Mouse (Mus musculus): Measurements from ENCODE around the gene Pmepa1. TPM values are rescaled to one million over a fixed set of nuclear protein-coding genes. Genes with fewer than 3 reads are reported as not detected.

Gene Pmepa1
- total RNA-seq, 2 experiments from 2014 or later = 39.1 to 86.4 TPM

- no peak for DNase-seq (ENCODE audit: low spot score in 2 of 2)
These were observed 19.8 kb downstream of the Pmepa1 start for GRCm38 (mm10) chr2:173256552-173256949.

DNA sequence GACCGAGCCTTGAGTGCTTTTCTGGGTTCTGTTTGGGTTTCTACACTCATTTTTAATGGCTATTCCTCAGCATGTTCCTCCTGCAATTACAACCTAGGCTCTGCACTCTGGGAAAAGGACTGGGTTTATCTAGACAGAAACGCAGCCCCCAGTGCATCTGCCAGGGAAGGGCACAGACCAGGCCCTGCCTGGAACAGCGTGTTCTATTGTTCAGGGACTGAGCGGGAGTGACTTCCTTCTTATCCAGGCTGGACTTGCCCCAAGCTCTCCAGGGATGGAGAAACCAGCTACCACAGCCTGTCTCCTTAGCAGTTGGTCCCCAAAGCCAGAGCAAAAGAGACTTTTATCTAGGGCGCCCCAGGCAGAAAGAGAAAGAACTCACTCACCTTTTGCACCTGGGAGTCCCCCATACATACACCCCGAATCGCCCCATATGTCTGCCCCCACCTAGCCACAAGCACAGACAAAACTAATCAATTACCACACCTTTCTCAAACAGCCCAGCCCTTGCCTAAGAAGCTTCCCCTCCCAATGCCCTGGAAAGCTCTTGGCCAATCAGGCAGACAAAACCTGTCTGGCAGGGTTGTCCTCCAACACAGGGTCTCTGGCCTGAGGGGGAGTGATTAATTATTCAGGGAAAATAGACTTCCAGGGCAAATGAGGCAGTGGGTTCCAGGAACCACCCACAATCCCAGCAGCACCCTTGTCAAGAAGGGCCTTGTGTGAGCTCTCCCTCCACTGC is 20.4 kb downstream of the Pmepa1 start:
- no peak for DNase-seq (ENCODE audit: low spot score in 2 of 2)

DNA sequence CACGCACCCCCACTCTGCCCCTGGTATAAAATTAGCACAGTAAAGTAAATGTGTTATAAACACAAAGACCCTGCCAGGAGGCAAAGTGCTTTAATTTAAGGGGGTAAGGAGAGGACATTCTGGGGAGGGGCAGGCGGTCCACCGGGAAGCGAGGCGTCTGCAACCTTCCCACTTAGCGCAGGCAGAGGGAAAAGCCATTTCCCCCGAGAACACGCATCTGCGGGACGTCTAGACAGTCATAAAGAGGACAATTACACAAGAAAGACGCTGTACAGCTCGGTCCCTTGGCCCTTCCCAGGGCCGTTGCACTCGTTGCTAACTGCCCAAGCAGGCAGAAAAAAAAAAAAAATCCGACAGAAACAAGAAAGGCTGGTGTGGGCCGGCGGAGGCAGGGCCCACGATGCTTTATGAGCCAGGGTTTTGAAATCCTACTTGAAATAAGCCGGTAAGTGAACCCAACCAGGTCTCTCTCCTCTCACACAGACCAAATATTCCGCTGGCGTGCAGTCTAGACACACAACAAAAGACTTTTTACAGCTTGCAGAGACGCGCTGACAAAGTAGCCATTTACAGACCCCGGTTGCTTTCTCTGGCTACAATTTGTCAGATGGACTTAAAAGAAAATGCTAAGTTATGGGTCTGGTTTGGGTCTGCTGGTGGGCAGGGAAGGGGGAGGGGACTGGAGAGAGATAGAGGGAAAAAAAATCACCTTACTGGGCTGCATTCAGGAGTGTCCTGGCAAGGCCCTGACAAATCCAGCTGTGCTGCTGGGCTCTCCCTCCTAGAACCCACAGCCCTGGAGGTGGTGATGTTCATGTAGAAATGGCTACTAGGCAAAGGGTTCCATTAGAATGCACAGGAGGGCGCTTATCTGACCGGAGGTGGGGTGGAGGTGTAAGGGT is 22.3 kb downstream of the Pmepa1 start:
- no peak for DNase-seq (ENCODE audit: low spot score in 2 of 2)

- no peak for DNase-seq (ENCODE audit: low spot score in 2 of 2)
These were observed 24.7 kb downstream of the Pmepa1 start for GRCm38 (mm10) chr2:173251675-173252074.

- DNase-seq (ENCODE audit: low spot score in 2 of 2) = no peak
These were observed 25.2 kb downstream of the Pmepa1 start for GRCm38 (mm10) chr2:173251133-173251532.

DNA sequence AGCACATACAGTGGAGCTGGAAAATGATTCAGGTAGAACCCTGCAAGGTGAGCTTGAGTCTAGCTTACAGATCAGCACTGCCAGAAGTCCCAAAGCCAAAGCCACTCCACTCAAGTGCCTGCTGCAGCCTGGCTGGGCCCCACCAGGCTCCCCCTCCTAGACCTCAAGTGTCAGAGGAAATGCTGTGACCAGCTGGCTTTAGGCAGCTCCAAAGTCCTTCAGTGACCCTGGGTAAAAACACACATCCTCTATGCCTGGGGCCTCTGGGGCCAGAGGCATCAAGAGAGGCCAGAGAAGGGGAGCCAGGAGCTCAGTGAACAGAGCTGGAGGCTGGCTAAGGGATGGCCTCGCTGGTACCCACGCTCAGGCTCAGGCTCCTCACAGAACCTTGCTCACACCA is 25.9 kb downstream of the Pmepa1 start:
- no peak for DNase-seq (ENCODE audit: low spot score in 2 of 2)

- no peak for DNase-seq (ENCODE audit: low spot score in 2 of 2)
These were observed 26.4 kb downstream of the Pmepa1 start for GRCm38 (mm10) chr2:173249965-173250364.

- no peak for DNase-seq (ENCODE audit: low spot score in 2 of 2)
These were observed 26.9 kb downstream of the Pmepa1 start for GRCm38 (mm10) chr2:173249386-173249785.

DNA sequence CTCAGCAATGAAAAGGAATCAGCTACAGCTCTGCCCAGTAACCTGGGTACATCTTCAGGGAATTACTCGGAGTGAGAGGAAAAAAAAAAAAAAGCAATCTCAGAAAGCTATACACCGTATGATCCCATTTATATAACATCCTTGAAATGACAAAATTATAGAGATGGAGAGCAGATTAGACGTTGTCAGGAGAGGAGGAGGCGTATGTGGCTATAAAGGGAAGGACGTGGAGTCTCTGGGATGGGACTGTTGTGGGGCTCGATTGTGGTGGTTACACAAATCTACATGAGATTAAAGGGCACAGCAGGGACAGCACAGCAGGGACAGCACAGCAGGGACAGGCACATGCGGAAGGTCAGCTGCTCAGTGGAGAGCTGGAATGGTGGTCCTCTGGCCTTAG is 27.5 kb downstream of the Pmepa1 start:
- no peak for DNase-seq (ENCODE audit: low spot score in 2 of 2)

DNA sequence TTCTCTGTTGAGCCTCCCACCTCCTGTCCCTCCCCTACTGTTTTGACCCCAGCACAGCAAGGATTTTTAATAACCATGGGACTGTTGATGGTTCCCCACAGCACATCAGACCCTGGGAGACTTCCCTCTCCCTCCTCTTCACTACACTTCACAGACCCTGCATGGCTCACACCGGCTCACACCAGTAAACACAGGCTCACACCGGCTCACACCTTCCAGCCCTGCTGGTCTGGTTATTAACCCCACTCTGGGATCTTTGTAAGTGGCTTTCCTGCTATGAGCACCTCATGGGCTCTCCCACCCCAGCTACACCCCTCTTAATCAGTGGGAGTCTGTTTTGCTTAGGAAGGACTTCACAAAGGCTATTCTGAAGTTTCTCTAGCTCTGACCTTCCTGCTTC is 28.4 kb downstream of the Pmepa1 start:
- DNase-seq (ENCODE audit: low spot score in 2 of 2) = no peak

- DNase-seq (ENCODE audit: low spot score in 2 of 2) = no peak
These were observed 29.1 kb downstream of the Pmepa1 start for GRCm38 (mm10) chr2:173247197-173247596.

DNA sequence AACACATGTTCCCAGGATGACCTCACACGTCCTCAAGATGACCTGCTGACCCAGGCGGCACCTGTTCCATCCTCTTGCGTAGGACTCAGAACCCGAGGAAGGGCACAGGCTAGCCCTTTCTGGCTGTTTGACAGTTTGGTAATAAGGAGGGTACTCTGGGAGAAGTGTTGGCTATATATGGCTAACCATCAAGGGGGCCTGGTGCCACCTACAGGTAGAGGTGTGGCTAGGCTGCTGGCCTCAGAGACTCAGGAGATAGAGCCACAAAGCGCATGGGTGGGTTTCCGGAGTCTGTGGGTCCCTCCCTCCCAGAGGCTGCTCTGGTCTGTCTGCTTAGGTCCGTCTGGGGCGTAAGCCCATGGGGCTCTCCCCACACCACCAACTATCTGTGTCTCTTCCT is 29.6 kb downstream of the Pmepa1 start:
- DNase-seq (ENCODE audit: low spot score in 2 of 2) = no peak

DNA sequence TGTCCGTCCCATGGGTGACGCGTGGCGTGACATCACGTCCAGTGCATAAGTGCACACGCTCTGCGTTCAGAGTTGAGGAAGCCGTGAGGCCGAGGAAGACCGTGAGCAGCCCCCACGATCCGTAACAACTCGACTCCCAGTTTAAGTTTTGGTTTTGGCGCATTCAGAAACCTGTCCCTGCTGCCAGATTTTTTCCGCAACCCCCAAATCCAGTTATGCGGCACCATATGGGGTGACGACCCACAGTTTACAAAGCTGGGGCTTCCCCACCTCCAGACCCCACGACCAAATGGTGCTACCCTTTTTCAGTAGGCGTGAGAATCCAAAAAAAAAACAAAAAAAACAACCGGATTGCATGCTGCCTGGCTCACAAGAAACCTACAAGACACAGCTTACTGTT is 31.1 kb downstream of the Pmepa1 start:
- no peak for DNase-seq (ENCODE audit: low spot score in 2 of 2)

DNA sequence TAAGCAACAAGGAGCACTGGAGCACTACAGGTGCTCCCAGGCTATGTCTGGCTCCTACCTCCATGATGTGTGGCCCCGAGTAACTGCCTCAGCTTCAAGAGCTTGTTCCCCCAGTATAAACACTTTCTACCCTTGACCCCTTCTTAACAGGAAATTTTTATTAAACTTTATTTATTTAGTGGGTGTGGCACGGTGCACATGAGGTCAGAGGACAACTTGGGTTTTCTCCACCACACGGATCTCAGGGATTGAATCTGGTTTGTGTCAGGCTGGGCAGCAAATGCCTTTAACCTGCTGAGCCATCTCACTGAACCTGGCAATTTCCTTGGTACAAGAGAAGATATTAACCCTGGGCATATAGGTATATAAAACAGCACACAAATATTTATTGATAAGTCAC is 32.2 kb downstream of the Pmepa1 start:
- no peak for DNase-seq (ENCODE audit: low spot score in 2 of 2)

GRCm38 (mm10) chr2:173243616-173244015 is 32.7 kb downstream of the Pmepa1 start:
- DNase-seq (ENCODE audit: low spot score in 2 of 2) = no peak

GRCm38 (mm10) chr2:173242874-173243273 is 33.5 kb downstream of the Pmepa1 start:
- DNase-seq (ENCODE audit: low spot score in 2 of 2) = no peak

DNA sequence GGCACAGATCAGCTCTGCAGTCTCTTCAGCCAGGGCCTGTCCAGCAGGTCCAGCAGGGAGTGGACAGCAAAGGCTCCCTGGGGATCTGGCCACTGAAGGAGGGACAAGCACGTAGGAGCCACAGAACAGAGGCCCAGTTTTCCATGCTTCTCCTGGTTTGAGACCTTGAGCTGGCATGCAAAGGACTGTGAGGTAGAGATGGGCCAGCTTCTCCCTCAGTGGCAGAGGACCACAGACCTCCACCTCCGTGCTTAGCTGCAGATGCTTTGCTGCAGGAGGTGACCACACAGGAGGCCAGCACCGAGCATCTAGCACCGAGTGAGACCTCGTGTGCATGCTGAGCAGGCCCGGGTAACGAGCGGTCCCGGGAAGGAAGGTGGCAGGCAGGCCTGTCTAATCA is 35.6 kb downstream of the Pmepa1 start:
- no peak for DNase-seq (ENCODE audit: low spot score in 2 of 2)

GRCm38 (mm10) chr2:173238522-173238921 is 37.8 kb downstream of the Pmepa1 start:
- no peak for DNase-seq (ENCODE audit: low spot score in 2 of 2)

GRCm38 (mm10) chr2:173235435-173236332 is 40.6 kb downstream of the Pmepa1 start:
- DNase-seq (ENCODE audit: low spot score in 2 of 2) = no peak

DNA sequence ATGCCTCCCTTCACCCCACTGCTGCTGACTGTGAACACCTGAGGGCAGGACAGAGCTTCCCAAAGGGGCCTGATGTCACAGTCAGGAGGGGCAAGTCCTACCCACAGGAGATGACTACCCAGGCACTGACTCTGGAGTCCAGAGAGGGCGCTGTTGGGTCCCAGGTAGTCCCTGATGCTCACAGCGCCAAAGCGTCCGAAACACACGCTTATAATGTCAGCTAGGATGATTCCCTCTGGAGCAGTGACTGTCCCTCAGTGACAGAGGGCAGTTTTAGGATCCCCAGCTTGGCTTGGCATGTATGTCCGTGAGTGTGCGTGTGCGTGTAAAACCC is 43.6 kb downstream of the Pmepa1 start:
- DNase-seq (ENCODE audit: low spot score in 2 of 2) = no peak

DNA sequence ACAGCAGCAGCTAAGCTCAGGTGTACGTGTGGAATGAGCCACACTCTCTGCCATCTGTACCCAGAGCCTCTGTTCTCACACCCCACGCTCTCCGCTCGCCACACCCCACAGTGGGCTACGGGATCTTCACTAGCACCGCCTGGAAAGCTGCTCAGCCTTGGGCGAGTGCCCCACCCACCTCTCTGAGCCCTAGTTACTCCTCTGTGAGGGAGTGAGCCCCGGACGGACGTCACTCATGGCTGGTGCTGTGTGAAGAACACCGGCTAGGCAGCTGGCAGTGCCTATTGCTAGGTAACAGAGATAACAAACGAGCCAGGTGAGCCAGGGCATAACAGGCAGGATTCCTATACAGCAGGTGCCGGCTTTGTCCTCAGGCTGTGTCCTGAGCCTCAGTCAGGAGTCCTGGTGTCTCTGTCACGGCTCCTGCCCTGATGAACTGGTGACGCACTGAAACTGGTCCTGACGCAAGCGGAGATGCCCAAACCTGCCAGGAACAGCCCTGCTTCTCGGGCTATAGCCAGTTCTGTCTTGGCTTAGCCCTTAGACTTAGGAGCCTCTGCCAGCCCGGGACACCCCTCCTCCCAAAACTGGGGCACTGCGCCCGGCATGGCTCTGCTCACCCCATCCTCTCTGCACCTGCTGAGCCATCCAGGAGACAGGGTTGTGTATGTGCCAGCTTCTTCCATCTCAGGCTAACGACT is 44.1 kb downstream of the Pmepa1 start:
- no peak for DNase-seq (ENCODE audit: low spot score in 2 of 2)

All from adrenal gland, adult 18-20 months (tissue).